Mouse (Mus musculus) kidney, embryonic 15.5 days (tissue): ENCODE measurements at regions not wholly inside any gene's neighbourhood (a gene's known extent, or its start where the extent isn't known, plus 50 kb on each side); places are given as distances from the start of the nearest gene placed in this dataset.

Source experiments
- ATAC-seq: fragments of 200-750 bp; cut with Nextera tagmentation; replicated peaks from 2 replicates; pipeline ENCODE4 v1.8.0; 2017; ENCODE audit warnings: moderate TSS enrichment; ENCODE audit not compliant: low FRiP score
- H3K27ac ChIP-seq: fragments of 300-500 bp; sonication (generic); 2 replicates; pipeline ENCODE4 v1.5.1; 2015; ENCODE audit warnings: mild to moderate bottlenecking, inconsistent platforms
- H3K27me3 ChIP-seq: fragments of 300-500 bp; sonication (generic); 2 replicates; pipeline ENCODE4 v1.6.1; 2015; ENCODE audit warnings: inconsistent platforms
- H3K36me3 ChIP-seq: fragments of 300-500 bp; sonication (generic); 2 replicates; pipeline ENCODE4 v1.6.1; 2015; ENCODE audit warnings: inconsistent platforms
- H3K4me1 ChIP-seq: fragments of 300-500 bp; sonication (generic); 2 replicates; pipeline ENCODE4 v1.6.1; 2015; ENCODE audit warnings: inconsistent platforms
- H3K4me2 ChIP-seq: fragments of 300-500 bp; sonication (generic); 2 replicates; pipeline ENCODE4 v1.6.1; 2015; ENCODE audit warnings: moderate library complexity, mild to moderate bottlenecking, inconsistent platforms
- H3K4me3 ChIP-seq: fragments of 300-500 bp; sonication (generic); replicated peaks from 2 replicates; pipeline ENCODE4 v1.5.1; 2015; ENCODE audit warnings: mild to moderate bottlenecking, inconsistent platforms
- H3K9ac ChIP-seq: fragments of 300-500 bp; sonication (generic); 2 replicates; pipeline ENCODE4 v1.6.1; 2015; ENCODE audit warnings: mild to moderate bottlenecking, inconsistent platforms
- H3K9me3 ChIP-seq: fragments of 300-500 bp; sonication (generic); replicated peaks from 2 replicates; pipeline ENCODE4 v1.6.1; 2016; ENCODE audit warnings: inconsistent platforms
- WGBS: fragments of 180-500 bp; shearing (Covaris S2); methylation state at CpG from one replicate; pipeline ENCODE4 v1.1.7; 2015; ENCODE audit warnings: mixed read lengths; 5-methylcytosine and 5-hydroxymethylcytosine counted together

- H3K27me3 ChIP-seq, result peaks cover 26% of the 10 kb centered on the region; the same call in 1 of the 2 replicates
- H3K4me2 ChIP-seq, result no peak overlapping the region
- ATAC-seq, result no peak
- H3K9me3 ChIP-seq, result no peaks in the 10 kb centered on the region
- H3K36me3 ChIP-seq, result no peaks in the 10 kb centered on the region
- H3K4me3 ChIP-seq, result no peak overlapping the region
- WGBS, result 78% methylated on average over 2 of the region's 2 CpGs
- H3K9ac ChIP-seq, result no peak overlapping the region
- H3K4me1 ChIP-seq, result no peaks in the 10 kb centered on the region
- H3K27ac ChIP-seq, result no peak overlapping the region
These were observed 213.4 kb downstream of the H2al1j start for GRCm38 (mm10) chrX:11541011-11541410.

GRCm38 (mm10) chrX:11550164-11550851, 222.7 kb downstream of the H2al1j start:
- peak; percentile 54 for ATAC-seq
- H3K9ac ChIP-seq, result no peak overlapping the region
- WGBS, result 26% methylated on average over 12 of the region's 12 CpGs

GRCm38 (mm10) chrX:11552177-11552576, 224.6 kb downstream of the H2al1j start:
- no peaks in the 10 kb centered on the region for H3K36me3 ChIP-seq
- H3K4me2 ChIP-seq, result no peak overlapping the region
- peaks cover 70% of the 10 kb centered on the region for H3K27me3 ChIP-seq
- H3K9me3 ChIP-seq, result no peaks in the 10 kb centered on the region
- 29% methylated on average over 5 of the region's 5 CpGs for WGBS
- H3K9ac ChIP-seq, result no peak overlapping the region
- H3K4me1 ChIP-seq, result peaks cover 24% of the 10 kb centered on the region
- no peak for ATAC-seq
- H3K27ac ChIP-seq, result no peak overlapping the region
- H3K4me3 ChIP-seq, result no peak overlapping the region

More at GRCm38 (mm10) chrX:11550164-11550851, 222.7 kb downstream of the H2al1j start:
- Histone ChIP-seq H3K27ac (no peak overlapping the region), H3K4me1 (peaks cover 24% of the 10 kb centered on the region), H3K9me3 (no peaks in the 10 kb centered on the region), H3K4me3 (no peak overlapping the region), H3K27me3 (peaks cover 71% of the 10 kb centered on the region), H3K36me3 (no peaks in the 10 kb centered on the region), H3K4me2 (0 out of 2 replicates have a peak overlapping the region, but pooled peaks have one; percentile 28)

GRCm38 (mm10) chrX:11555035-11555570, 227.5 kb downstream of the H2al1j start:
- 86% methylated on average over 7 of the region's 7 CpGs for WGBS
- H3K9me3 ChIP-seq, result no peaks in the 10 kb centered on the region
- no peak overlapping the region for H3K9ac ChIP-seq

GRCm38 (mm10) chrX:11558260-11558659, 230.6 kb downstream of the H2al1j start:
- ATAC-seq, result no peak
- Histone ChIP-seq H3K27ac (no peak overlapping the region), H3K4me3 (no peak overlapping the region), H3K27me3 (peaks cover 65% of the 10 kb centered on the region), H3K9ac (no peak overlapping the region), H3K36me3 (no peaks in the 10 kb centered on the region), H3K4me2 (no peak overlapping the region), H3K9me3 (no peaks in the 10 kb centered on the region), H3K4me1 (0 out of 2 replicates have a peak, but pooled peaks cover 4% of the 10 kb centered on the region)
- WGBS, result 89% methylated on average over 2 of the region's 2 CpGs

More at GRCm38 (mm10) chrX:11555035-11555570, 227.5 kb downstream of the H2al1j start:
- Histone ChIP-seq H3K27me3 (peaks cover 75% of the 10 kb centered on the region), H3K4me1 (peaks cover 23% of the 10 kb centered on the region), H3K4me2 (no peak overlapping the region), H3K27ac (no peak overlapping the region), H3K4me3 (no peak overlapping the region), H3K36me3 (no peaks in the 10 kb centered on the region)
- ATAC-seq, result no peak

GRCm38 (mm10) chrX:11560550-11561276, 233.1 kb downstream of the H2al1j start:
- WGBS, result 35% methylated on average over 16 of the region's 17 CpGs
- Histone ChIP-seq H3K27ac (no peak overlapping the region), H3K27me3 (peaks cover 60% of the 10 kb centered on the region), H3K4me2 (peak overlapping the region; percentile 30), H3K4me1 (0 out of 2 replicates have a peak, but pooled peaks cover 4% of the 10 kb centered on the region), H3K9ac (no peak overlapping the region), H3K4me3 (no peak overlapping the region), H3K9me3 (no peaks in the 10 kb centered on the region), H3K36me3 (no peaks in the 10 kb centered on the region)
- peak; percentile 22; the same call in 1 of the 2 replicates for ATAC-seq

GRCm38 (mm10) chrX:11565888-11566287, 238.3 kb downstream of the H2al1j start:
- Histone ChIP-seq H3K9ac (no peak overlapping the region), H3K4me1 (0 out of 2 replicates have a peak, but pooled peaks cover 4% of the 10 kb centered on the region), H3K4me2 (no peak overlapping the region), H3K36me3 (no peaks in the 10 kb centered on the region), H3K9me3 (no peaks in the 10 kb centered on the region), H3K4me3 (no peak overlapping the region), H3K27ac (no peak overlapping the region), H3K27me3 (peaks cover 53% of the 10 kb centered on the region)
- ATAC-seq, result no peak
- WGBS, result 43% methylated on average over 2 of the region's 2 CpGs

GRCm38 (mm10) chrX:11567827-11568226, 240.2 kb downstream of the H2al1j start:
- Histone ChIP-seq H3K4me2 (no peak overlapping the region), H3K36me3 (no peaks in the 10 kb centered on the region), H3K9ac (no peak overlapping the region), H3K4me3 (no peak overlapping the region), H3K27me3 (peaks cover 42% of the 10 kb centered on the region), H3K27ac (no peak overlapping the region), H3K4me1 (no peaks in the 10 kb centered on the region), H3K9me3 (no peaks in the 10 kb centered on the region)
- ATAC-seq, result no peak
- WGBS, result 57% methylated on average over 6 of the region's 6 CpGs

- Histone ChIP-seq H3K9me3 (no peaks in the 10 kb centered on the region), H3K27me3 (peaks cover 43% of the 10 kb centered on the region)
- ATAC-seq, result no peak
These were observed 240.6 kb downstream of the H2al1j start for GRCm38 (mm10) chrX:11568262-11568661.

GRCm38 (mm10) chrX:11574354-11574753, 246.7 kb downstream of the H2al1j start:
- no peak overlapping the region for H3K4me2 ChIP-seq
- no peak overlapping the region for H3K27ac ChIP-seq
- H3K4me3 ChIP-seq, result no peak overlapping the region
- no peak overlapping the region for H3K9ac ChIP-seq
- 0 out of 2 replicates have a peak, but pooled peaks cover 3% of the 10 kb centered on the region for H3K4me1 ChIP-seq
- no peak for ATAC-seq
- H3K9me3 ChIP-seq, result no peaks in the 10 kb centered on the region
- peaks cover 40% of the 10 kb centered on the region for H3K27me3 ChIP-seq
- no peaks in the 10 kb centered on the region for H3K36me3 ChIP-seq
- WGBS, result 52% methylated on average over 3 of the region's 3 CpGs

More at GRCm38 (mm10) chrX:11568262-11568661, 240.6 kb downstream of the H2al1j start:
- no peak overlapping the region for H3K4me3 ChIP-seq
- H3K27ac ChIP-seq, result no peak overlapping the region
- H3K36me3 ChIP-seq, result no peaks in the 10 kb centered on the region
- WGBS, result 66% methylated on average over 5 of the region's 5 CpGs
- no peaks in the 10 kb centered on the region for H3K4me1 ChIP-seq
- H3K9ac ChIP-seq, result no peak overlapping the region
- no peak overlapping the region for H3K4me2 ChIP-seq

- Histone ChIP-seq H3K4me2 (no peak overlapping the region), H3K27me3 (peaks cover 40% of the 10 kb centered on the region), H3K27ac (no peak overlapping the region), H3K4me1 (0 out of 2 replicates have a peak, but pooled peaks cover 3% of the 10 kb centered on the region), H3K36me3 (no peaks in the 10 kb centered on the region), H3K9me3 (no peaks in the 10 kb centered on the region), H3K4me3 (no peak overlapping the region), H3K9ac (no peak overlapping the region)
- no peak for ATAC-seq
- WGBS, result 86% methylated on average over 6 of the region's 6 CpGs
These were observed 247.9 kb downstream of the H2al1j start for GRCm38 (mm10) chrX:11575571-11575970.

GRCm38 (mm10) chrX:11576287-11576686, 248.7 kb downstream of the H2al1j start:
- ATAC-seq, result 0 out of 2 replicates have a peak, but pooled peaks have one; percentile 15
- H3K4me2 ChIP-seq, result no peak overlapping the region
- no peak overlapping the region for H3K27ac ChIP-seq
- H3K36me3 ChIP-seq, result no peaks in the 10 kb centered on the region
- no peak overlapping the region for H3K4me3 ChIP-seq
- peaks cover 42% of the 10 kb centered on the region for H3K27me3 ChIP-seq
- H3K4me1 ChIP-seq, result 0 out of 2 replicates have a peak, but pooled peaks cover 3% of the 10 kb centered on the region
- no peaks in the 10 kb centered on the region for H3K9me3 ChIP-seq
- H3K9ac ChIP-seq, result no peak overlapping the region
- WGBS, result 23% methylated on average over 8 of the region's 8 CpGs
